Mouse (Mus musculus) intestine, embryonic 15.5 days (tissue): ENCODE measurements around the gene Aspm. TPM values are rescaled to one million over a fixed set of nuclear protein-coding genes. Genes with fewer than 3 reads are reported as not detected.
A peak's percentile ranks its signal among the peaks of the same experiment; 100 is the strongest.

Experiments used
- ATAC-seq: fragments of 200-750 bp; cut with Nextera tagmentation; 2 replicates; pipeline ENCODE4 v1.8.0; 2017; ENCODE audit warnings: moderate TSS enrichment, moderate library complexity
- H3K27ac ChIP-seq: fragments of 300-500 bp; sonication (generic); 2 replicates; pipeline ENCODE4 v1.5.1; 2015; ENCODE audit warnings: mild to moderate bottlenecking, inconsistent platforms
- H3K27me3 ChIP-seq: fragments of 300-500 bp; sonication (generic); replicated peaks from 2 replicates; pipeline ENCODE4 v1.6.1; 2015; ENCODE audit warnings: inconsistent platforms
- H3K36me3 ChIP-seq: fragments of 300-500 bp; sonication (generic); 2 replicates; pipeline ENCODE4 v1.6.1; 2015; ENCODE audit warnings: inconsistent platforms
- H3K4me1 ChIP-seq: fragments of 300-500 bp; sonication (generic); replicated peaks from 2 replicates; pipeline ENCODE4 v1.6.1; 2015; ENCODE audit warnings: inconsistent platforms
- H3K4me2 ChIP-seq: fragments of 300-500 bp; sonication (generic); replicated peaks from 2 replicates; pipeline ENCODE4 v1.6.1; 2015; ENCODE audit warnings: mild to moderate bottlenecking, inconsistent platforms
- H3K4me3 ChIP-seq: fragments of 300-500 bp; sonication (generic); replicated peaks from 2 replicates; pipeline ENCODE4 v1.5.1; 2015; ENCODE audit warnings: inconsistent platforms
- H3K9ac ChIP-seq: fragments of 300-500 bp; sonication (generic); 2 replicates; pipeline ENCODE4 v1.6.1; 2015; ENCODE audit warnings: inconsistent platforms
- H3K9me3 ChIP-seq: fragments of 300-500 bp; sonication (generic); 2 replicates; pipeline ENCODE4 v1.6.1; 2016; ENCODE audit warnings: inconsistent platforms
- WGBS: fragments of 180-500 bp; shearing (Covaris S2); methylation state at CpG from one replicate; pipeline ENCODE4 v1.1.7; 2015; 5-methylcytosine and 5-hydroxymethylcytosine counted together
- polyA plus RNA-seq: library from polyadenylated mRNA; unstranded; fragments of >200 nt; fragmentation: Nextera tagmentation; extraction: Ambion mirVana; gene quantifications from 2 replicates; pipeline ENCODE4 v1.2.1, GENCODE M21; 2015

Gene Aspm
- polyA plus RNA-seq, 1 experiment from 2014 or later, result 12.6 TPM

GRCm38 (mm10) chr1:139455226-139455869 lies 776 bp downstream of the Aspm start:
- peak overlapping the region; percentile 48; the same call in 1 of the 2 replicates for H3K27ac ChIP-seq
- H3K27me3 ChIP-seq, result no peaks in the 10 kb centered on the region
- H3K4me2 ChIP-seq, result peak overlapping the region; percentile 74
- no peaks in the 10 kb centered on the region for H3K9me3 ChIP-seq
- 3% methylated on average over 17 of the region's 17 CpGs for WGBS
- peak overlapping the region; percentile 62 for H3K9ac ChIP-seq
- H3K4me3 ChIP-seq, result peak overlapping the region; percentile 66
- ATAC-seq, result peak; percentile 66
- 0 out of 2 replicates have a peak, but pooled peaks cover 5% of the 10 kb centered on the region for H3K36me3 ChIP-seq
- H3K4me1 ChIP-seq, result peaks cover 8% of the 10 kb centered on the region; the same call in 1 of the 2 replicates

GRCm38 (mm10) chr1:139460807-139461206 lies 6.2 kb downstream of the Aspm start:
- Histone ChIP-seq H3K9me3 (no peaks in the 10 kb centered on the region), H3K4me3 (no peak overlapping the region), H3K9ac (no peak overlapping the region), H3K27me3 (no peaks in the 10 kb centered on the region), H3K27ac (no peak overlapping the region), H3K4me2 (no peak overlapping the region), H3K36me3 (peaks cover 5% of the 10 kb centered on the region; the same call in 1 of the 2 replicates), H3K4me1 (peaks cover 3% of the 10 kb centered on the region; the same call in 1 of the 2 replicates)
- no peak for ATAC-seq
- WGBS, result 84% methylated on average over 5 of the region's 5 CpGs

GRCm38 (mm10) chr1:139465936-139466335 lies 11.4 kb downstream of the Aspm start:
- ATAC-seq, result no peak
- no peak overlapping the region for H3K27ac ChIP-seq

GRCm38 (mm10) chr1:139478898-139479297 lies 24.3 kb downstream of the Aspm start:
- H3K9me3 ChIP-seq, result no peaks in the 10 kb centered on the region
- H3K27ac ChIP-seq, result no peak overlapping the region
- WGBS, result 91% methylated on average over 11 of the region's 11 CpGs
- H3K27me3 ChIP-seq, result no peaks in the 10 kb centered on the region
- H3K4me2 ChIP-seq, result no peak overlapping the region
- no peak for ATAC-seq
- H3K4me1 ChIP-seq, result no peaks in the 10 kb centered on the region
- H3K4me3 ChIP-seq, result no peak overlapping the region
- peaks cover 13% of the 10 kb centered on the region; the same call in 1 of the 2 replicates for H3K36me3 ChIP-seq
- no peak overlapping the region for H3K9ac ChIP-seq

More at GRCm38 (mm10) chr1:139465936-139466335, 11.4 kb downstream of the Aspm start:
- Histone ChIP-seq H3K4me2 (no peak overlapping the region), H3K4me3 (no peak overlapping the region), H3K9ac (no peak overlapping the region), H3K4me1 (no peaks in the 10 kb centered on the region), H3K36me3 (peaks cover 8% of the 10 kb centered on the region), H3K27me3 (no peaks in the 10 kb centered on the region), H3K9me3 (no peaks in the 10 kb centered on the region)
- 88% methylated on average over 11 of the region's 11 CpGs for WGBS

GRCm38 (mm10) chr1:139480246-139480645 lies 25.7 kb downstream of the Aspm start:
- Histone ChIP-seq H3K4me2 (no peak overlapping the region), H3K27ac (no peak overlapping the region), H3K9ac (no peak overlapping the region), H3K36me3 (peaks cover 11% of the 10 kb centered on the region; the same call in 1 of the 2 replicates), H3K4me1 (no peaks in the 10 kb centered on the region), H3K9me3 (no peaks in the 10 kb centered on the region), H3K4me3 (no peak overlapping the region), H3K27me3 (no peaks in the 10 kb centered on the region)
- no peak for ATAC-seq
- WGBS, result 92% methylated on average over 8 of the region's 8 CpGs

- no peak overlapping the region for H3K27ac ChIP-seq
- ATAC-seq, result no peak
- no peaks in the 10 kb centered on the region for H3K27me3 ChIP-seq
- H3K9me3 ChIP-seq, result no peaks in the 10 kb centered on the region
- H3K36me3 ChIP-seq, result peaks cover 9% of the 10 kb centered on the region; the same call in 1 of the 2 replicates
- H3K4me1 ChIP-seq, result no peaks in the 10 kb centered on the region
- H3K9ac ChIP-seq, result no peak overlapping the region
- WGBS, result 84% methylated on average over 4 of the region's 4 CpGs
- no peak overlapping the region for H3K4me2 ChIP-seq
- no peak overlapping the region for H3K4me3 ChIP-seq
Observed at GRCm38 (mm10) chr1:139481146-139481545, 26.6 kb downstream of the Aspm start.

GRCm38 (mm10) chr1:139494630-139495029 lies 40.1 kb downstream of the Aspm start:
- Histone ChIP-seq H3K4me1 (no peaks in the 10 kb centered on the region), H3K9ac (no peak overlapping the region), H3K4me3 (no peak overlapping the region), H3K4me2 (no peak overlapping the region), H3K27me3 (no peaks in the 10 kb centered on the region), H3K9me3 (no peaks in the 10 kb centered on the region), H3K27ac (no peak overlapping the region), H3K36me3 (peaks cover 15% of the 10 kb centered on the region)
- ATAC-seq, result no peak
- WGBS, result 90% methylated on average over 3 of the region's 3 CpGs

GRCm38 (mm10) chr1:139495408-139495807 lies 40.8 kb downstream of the Aspm start:
- Histone ChIP-seq H3K4me2 (no peak overlapping the region), H3K9ac (no peak overlapping the region), H3K4me1 (no peaks in the 10 kb centered on the region), H3K36me3 (peaks cover 15% of the 10 kb centered on the region), H3K27ac (no peak overlapping the region), H3K9me3 (no peaks in the 10 kb centered on the region), H3K4me3 (no peak overlapping the region), H3K27me3 (no peaks in the 10 kb centered on the region)
- no peak for ATAC-seq
- WGBS, result 89% methylated on average over 2 of the region's 2 CpGs

GRCm38 (mm10) chr1:139496212-139496611 lies 41.6 kb downstream of the Aspm start:
- 88% methylated on average over 3 of the region's 3 CpGs for WGBS
- no peak overlapping the region for H3K4me3 ChIP-seq

GRCm38 (mm10) chr1:139499751-139500150 lies 45.2 kb downstream of the Aspm start:
- ATAC-seq, result no peak
- no peaks in the 10 kb centered on the region for H3K27me3 ChIP-seq

More at GRCm38 (mm10) chr1:139496212-139496611, 41.6 kb downstream of the Aspm start:
- Histone ChIP-seq H3K27me3 (no peaks in the 10 kb centered on the region), H3K36me3 (peaks cover 12% of the 10 kb centered on the region), H3K9ac (no peak overlapping the region), H3K27ac (no peak overlapping the region), H3K4me1 (no peaks in the 10 kb centered on the region), H3K4me2 (no peak overlapping the region), H3K9me3 (no peaks in the 10 kb centered on the region)
- no peak for ATAC-seq

GRCm38 (mm10) chr1:139501258-139501752 lies 46.7 kb downstream of the Aspm start, which contains the start of gene F13b:
TSS of gene F13b (plus strand) at chr1:139501702.
- no peak within 1 kb of the TSS for H3K4me3 ChIP-seq
- no peaks in the 10 kb centered on the region for H3K9me3 ChIP-seq
- H3K4me1 ChIP-seq, result no peaks in the 10 kb centered on the region
- ATAC-seq, result peak; percentile 56; the same call in 1 of the 2 replicates
- H3K4me2 ChIP-seq, result no peak within 1 kb of the TSS
- 70% methylated on average over 3 of the region's 3 CpGs for WGBS
- no peak within 1 kb of the TSS for H3K9ac ChIP-seq
- H3K27me3 ChIP-seq, result no peaks in the 10 kb centered on the region
- no peak within 1 kb of the TSS for H3K27ac ChIP-seq
- no peaks in the 10 kb centered on the region for H3K36me3 ChIP-seq

More at GRCm38 (mm10) chr1:139499751-139500150, 45.2 kb downstream of the Aspm start:
- H3K4me2 ChIP-seq, result no peak overlapping the region
- H3K36me3 ChIP-seq, result peaks cover 3% of the 10 kb centered on the region; the same call in 1 of the 2 replicates
- H3K4me3 ChIP-seq, result no peak overlapping the region
- H3K9me3 ChIP-seq, result no peaks in the 10 kb centered on the region
- no peak overlapping the region for H3K9ac ChIP-seq
- H3K27ac ChIP-seq, result no peak overlapping the region
- H3K4me1 ChIP-seq, result no peaks in the 10 kb centered on the region

- 88% methylated on average over 12 of the region's 12 CpGs for WGBS
- Histone ChIP-seq H3K9me3 (no peaks in the 10 kb centered on the region), H3K4me3 (no peak overlapping the region), H3K4me1 (no peaks in the 10 kb centered on the region), H3K9ac (no peak overlapping the region), H3K36me3 (no peaks in the 10 kb centered on the region), H3K4me2 (no peak overlapping the region), H3K27me3 (no peaks in the 10 kb centered on the region), H3K27ac (no peak overlapping the region)
- ATAC-seq, result no peak
Observed at GRCm38 (mm10) chr1:139514556-139514955, 60.0 kb downstream of the Aspm start.
